Mouse (Mus musculus): ENCODE measurements around the gene Mcrip2.

DNA sequence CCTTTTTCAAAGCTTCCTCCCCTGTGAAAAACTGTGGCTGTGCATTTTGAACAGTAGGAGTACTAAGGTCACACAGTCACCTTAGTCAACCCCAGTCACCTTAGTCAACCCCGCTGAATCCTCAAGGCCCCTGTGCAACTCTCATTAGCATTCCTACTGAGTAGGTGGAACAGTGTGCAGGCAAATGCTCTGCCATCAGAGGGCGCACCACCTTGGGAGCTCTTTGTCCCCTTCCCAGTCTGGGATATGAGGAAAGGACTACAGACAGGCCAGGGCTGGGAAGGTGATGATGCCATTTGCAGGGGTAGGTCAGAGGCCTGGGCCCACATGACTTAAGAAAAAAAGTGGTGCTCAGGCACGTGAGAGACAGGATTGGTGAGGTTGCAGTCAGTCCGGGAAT is 10.7 kb upstream of the Mcrip2 start:
- peak; percentile 36; the same call in 1 of the 2 replicates for TF ChIP-seq CTCF (IDR thresholded peaks at IDR 0.05; ENCODE audit: borderline replicate concordance, control insufficient read depth, extremely low read depth, insufficient read depth, low read length, poor library complexity)
- TF ChIP-seq POLR2A (IDR thresholded peaks at IDR 0.05; ENCODE audit: control insufficient read depth, extremely low read depth, insufficient read depth, low read length, poor library complexity) = no peak
